ENCODE assay signal across 15 mouse cellular contexts in the genomic region with DNA sequence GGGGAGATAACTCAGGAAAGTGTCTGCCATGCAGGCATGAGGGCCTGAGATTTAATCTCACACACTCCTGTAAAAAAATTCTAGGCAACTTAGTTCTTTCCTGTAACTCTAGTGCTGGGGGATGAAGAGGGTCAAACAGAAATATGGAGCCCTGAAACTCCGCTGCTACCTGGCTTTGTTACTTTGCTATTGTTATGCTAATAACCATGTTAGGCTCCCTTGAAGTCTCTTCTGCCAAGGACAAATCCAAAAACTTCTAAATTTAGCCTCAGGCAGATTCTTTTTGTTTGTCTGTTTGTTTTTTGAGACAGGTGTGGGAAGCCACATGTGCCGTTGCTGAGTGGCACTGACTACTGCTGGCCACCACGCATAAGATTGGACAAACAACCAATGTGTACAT.
"Had no signal": no experiment of that assay in that cellular context is flagged by ENCODE, and none has a peak within 500 bp of the region (broad histone marks: within the 10 kb centered on the region; RNA-seq: fewer than 3 reads in every experiment).

No protein-coding gene starts in this region.

- H3K9me3 ChIP-seq: midbrain, embryonic 10.5 days; midbrain, embryonic 12.5 days; neural tube, embryonic 13.5 days; neural tube, embryonic 15.5 days; stomach, embryonic 15.5 days had no signal

- DNase-seq: lung, adult 18-20 months; lung, embryonic 14.5 days; lung, postnatal 10 days; lung, postnatal 4 days; midbrain, embryonic 14.5 days; right cerebral cortex, postnatal 14 days; thymus, adult 2 months; thymus, postnatal 25 days; thymus, postnatal 4 days had no signal

- H3K9ac ChIP-seq: lung, embryonic 14.5 days; midbrain, embryonic 12.5 days; neural tube, embryonic 13.5 days; neural tube, embryonic 15.5 days; stomach, embryonic 15.5 days had no signal

- H3K27ac ChIP-seq: midbrain, embryonic 10.5 days; midbrain, embryonic 12.5 days; neural tube, embryonic 13.5 days; neural tube, embryonic 15.5 days; stomach, embryonic 15.5 days had no signal

- H3K4me1 ChIP-seq: midbrain, embryonic 10.5 days; midbrain, embryonic 12.5 days; stomach, embryonic 15.5 days had no signal

- H3K36me3 ChIP-seq: midbrain, embryonic 12.5 days; neural tube, embryonic 13.5 days; neural tube, embryonic 15.5 days; stomach, embryonic 15.5 days had no signal

- H3K4me3 ChIP-seq: midbrain, embryonic 10.5 days; midbrain, embryonic 12.5 days; myocyte; neural tube, embryonic 13.5 days; neural tube, embryonic 15.5 days; stomach, embryonic 15.5 days had no signal
